Mouse (Mus musculus) gastrocnemius, postnatal 14 days (tissue): ENCODE data around the gene Lzts2. TPM values are rescaled to one million over a fixed set of nuclear protein-coding genes. Genes with fewer than 3 reads are reported as not detected.

Experiments used
- DNase-seq: peaks from one replicate; pipeline ENCODE4 v3.0.0; 2021; ENCODE audit warnings: mixed read lengths
- intact Hi-C: fragments of 180-260 bp; cut with DNase I; formaldehyde crosslinking; loops from one replicate; pipeline ENCODE4 v1.15.1; 2025; ENCODE audit warnings: low total_unique reads
- total RNA-seq, 2 experiments: library from RNA; stranded (reverse); gene quantifications; 2 replicates each; pipeline ENCODE4 v1.2.3; 2021

Gene Lzts2
- total RNA-seq, 2 experiments from 2014 or later, result 26.8 to 29.0 TPM

- intact Hi-C loops, result no loop called here
- no peak for DNase-seq
Measured at GRCm38 (mm10) chr19:45067758-45068510, 53.7 kb downstream of the Lzts2 start.

GRCm38 (mm10) chr19:45073871-45074542, 59.8 kb downstream of the Lzts2 start:
- peak; percentile 86 for DNase-seq
- intact Hi-C loops, result no loop called here

- peak; percentile 91 for DNase-seq
- intact Hi-C loops, result no loop called here
Measured at GRCm38 (mm10) chr19:45074580-45075322, 60.5 kb downstream of the Lzts2 start, which contains the start of gene Kazald1. Kazald1 (plus strand) TSS chr19:45075241.

- DNase-seq, result no peak
- intact Hi-C loops, result no loop called here
Measured at GRCm38 (mm10) chr19:45075323-45076035, 61.3 kb downstream of the Lzts2 start.

- DNase-seq, result no peak
- intact Hi-C loops, result no loop called here
Measured at GRCm38 (mm10) chr19:45076036-45076575, 61.9 kb downstream of the Lzts2 start.

Other genes starting within 250 kb of the Lzts2 start
- 10 to 100 TPM; 13.5 to 15.9 TPM for gene Slf2, start 83.3 kb upstream of the Lzts2 start, total RNA-seq
- 1 to 10 TPM in 1 of 2 experiments, under 1 TPM in 1; 0.73 to 1.3 TPM for gene Sema4g, start 25.3 kb upstream of the Lzts2 start, total RNA-seq
- 10 to 100 TPM; 14.5 to 15.9 TPM for gene Twnk, start 8.8 kb upstream of the Lzts2 start, total RNA-seq
- gene Mrpl43, start 8.0 kb upstream of the Lzts2 start, total RNA-seq, result 10 to 100 TPM; 32.9 to 35.4 TPM
- gene Pdzd7, start 31.3 kb downstream of the Lzts2 start, total RNA-seq, result 10 to 100 TPM in 1 of 2 experiments, 1 to 10 TPM in 1; 9.8 to 10.9 TPM
- 10 to 100 TPM; 21.3 to 22.1 TPM for gene Sfxn3, start 33.1 kb downstream of the Lzts2 start, total RNA-seq
- gene Kazald1, start 60.8 kb downstream of the Lzts2 start, total RNA-seq, result 1 to 10 TPM; 7.3 to 9.5 TPM
- not detected for gene Tlx1, start 136.3 kb downstream of the Lzts2 start, total RNA-seq
- 10 to 100 TPM; 32.2 to 38.1 TPM for gene Lbx1, start 221.4 kb downstream of the Lzts2 start, total RNA-seq